Mouse (Mus musculus): ENCODE results near the gene Large2. TPM values are rescaled to one million over a fixed set of nuclear protein-coding genes. Genes with fewer than 3 reads are reported as not detected.

Large2 gene
- polyA plus RNA-seq, 1 experiment from 2014 or later = 23.6 TPM

- 9% methylated on average over 15 of the region's 19 CpGs for WGBS
- Histone ChIP-seq H3K36me3 (no peaks in the 10 kb centered on the region), H3K4me1 (peaks cover 40% of the 10 kb centered on the region), H3K27me3 (peaks cover 30% of the 10 kb centered on the region), H3K4me2 (replicated peaks) (peak overlapping the region; percentile 78), H3K27ac (replicated peaks) (0 out of 2 replicates have a peak overlapping the region, but pooled peaks have one; percentile 96), H3K9ac (peak overlapping the region; percentile 50), H3K9me3 (replicated peaks) (no peaks in the 10 kb centered on the region), H3K4me3 (replicated peaks) (peak overlapping the region; percentile 48)
- no peak for ATAC-seq (ENCODE audit: insufficient number of reproducible peaks, low FRiP score, low TSS enrichment, low read depth)
Measured at GRCm38 (mm10) chr2:92370375-92370774, 4.3 kb downstream of the Large2 start.

- 38% methylated on average over 20 of the region's 20 CpGs for WGBS
- peaks cover 30% of the 10 kb centered on the region for H3K27me3 ChIP-seq
Measured at GRCm38 (mm10) chr2:92367383-92368029, 7.2 kb downstream of the Large2 start.

GRCm38 (mm10) chr2:92365568-92365967 is 9.1 kb downstream of the Large2 start:
- Histone ChIP-seq H3K4me3 (replicated peaks) (no peak overlapping the region), H3K36me3 (peaks cover 35% of the 10 kb centered on the region), H3K4me1 (peaks cover 21% of the 10 kb centered on the region), H3K27ac (replicated peaks) (no peak overlapping the region), H3K27me3 (peaks cover 14% of the 10 kb centered on the region), H3K9ac (no peak overlapping the region), H3K9me3 (replicated peaks) (no peaks in the 10 kb centered on the region), H3K4me2 (replicated peaks) (no peak overlapping the region)
- 92% methylated on average over 10 of the region's 10 CpGs for WGBS
- ATAC-seq (ENCODE audit: insufficient number of reproducible peaks, low FRiP score, low TSS enrichment, low read depth) = no peak

More at GRCm38 (mm10) chr2:92367383-92368029, 7.2 kb downstream of the Large2 start:
- H3K4me2 ChIP-seq (replicated peaks) = no peak overlapping the region
- no peak for ATAC-seq (ENCODE audit: insufficient number of reproducible peaks, low FRiP score, low TSS enrichment, low read depth)
- H3K27ac ChIP-seq (replicated peaks) = no peak overlapping the region
- H3K9me3 ChIP-seq (replicated peaks) = no peaks in the 10 kb centered on the region
- peaks cover 25% of the 10 kb centered on the region for H3K36me3 ChIP-seq
- H3K4me3 ChIP-seq (replicated peaks) = no peak overlapping the region
- no peak overlapping the region for H3K9ac ChIP-seq
- H3K4me1 ChIP-seq = peaks cover 31% of the 10 kb centered on the region

GRCm38 (mm10) chr2:92364086-92364485 is 10.6 kb downstream of the Large2 start:
- Histone ChIP-seq H3K27ac (replicated peaks) (no peak overlapping the region), H3K27me3 (peaks cover 2% of the 10 kb centered on the region), H3K4me2 (replicated peaks) (no peak overlapping the region), H3K4me1 (peaks cover 17% of the 10 kb centered on the region; the same call in 1 of the 2 replicates), H3K9ac (no peak overlapping the region), H3K36me3 (peaks cover 48% of the 10 kb centered on the region), H3K9me3 (replicated peaks) (no peaks in the 10 kb centered on the region), H3K4me3 (replicated peaks) (no peak overlapping the region)
- WGBS = 86% methylated on average over 4 of the region's 4 CpGs
- ATAC-seq (ENCODE audit: insufficient number of reproducible peaks, low FRiP score, low TSS enrichment, low read depth) = no peak

GRCm38 (mm10) chr2:92362571-92363228 is 12.0 kb downstream of the Large2 start:
- peak overlapping the region; percentile 61 for H3K27ac ChIP-seq (replicated peaks)
- H3K4me3 ChIP-seq (replicated peaks) = no peak overlapping the region
- no peaks in the 10 kb centered on the region for H3K9me3 ChIP-seq (replicated peaks)
- ATAC-seq (ENCODE audit: insufficient number of reproducible peaks, low FRiP score, low TSS enrichment, low read depth) = no peak
- no peaks in the 10 kb centered on the region for H3K27me3 ChIP-seq
- H3K36me3 ChIP-seq = peaks cover 62% of the 10 kb centered on the region
- H3K9ac ChIP-seq = no peak overlapping the region
- H3K4me1 ChIP-seq = peaks cover 17% of the 10 kb centered on the region; the same call in 1 of the 2 replicates
- H3K4me2 ChIP-seq (replicated peaks) = no peak overlapping the region
- WGBS = 87% methylated on average over 6 of the region's 6 CpGs

GRCm38 (mm10) chr2:92361795-92362194 is 12.9 kb downstream of the Large2 start:
- Histone ChIP-seq H3K27me3 (no peaks in the 10 kb centered on the region), H3K36me3 (peaks cover 70% of the 10 kb centered on the region), H3K4me2 (replicated peaks) (no peak overlapping the region), H3K9me3 (replicated peaks) (no peaks in the 10 kb centered on the region), H3K9ac (no peak overlapping the region), H3K4me1 (peaks cover 17% of the 10 kb centered on the region; the same call in 1 of the 2 replicates), H3K4me3 (replicated peaks) (no peak overlapping the region), H3K27ac (replicated peaks) (peak overlapping the region; percentile 61)
- ATAC-seq (ENCODE audit: insufficient number of reproducible peaks, low FRiP score, low TSS enrichment, low read depth) = no peak
- WGBS = 70% methylated on average over 8 of the region's 8 CpGs

GRCm38 (mm10) chr2:92360893-92361292 is 13.8 kb downstream of the Large2 start:
- 23% methylated on average over 12 of the region's 12 CpGs for WGBS
- Histone ChIP-seq H3K9ac (no peak overlapping the region), H3K4me3 (replicated peaks) (no peak overlapping the region), H3K4me2 (replicated peaks) (no peak overlapping the region), H3K27me3 (no peaks in the 10 kb centered on the region), H3K27ac (replicated peaks) (no peak overlapping the region), H3K9me3 (replicated peaks) (no peaks in the 10 kb centered on the region), H3K4me1 (peaks cover 17% of the 10 kb centered on the region; the same call in 1 of the 2 replicates), H3K36me3 (peaks cover 75% of the 10 kb centered on the region)
- ATAC-seq (ENCODE audit: insufficient number of reproducible peaks, low FRiP score, low TSS enrichment, low read depth) = no peak

GRCm38 (mm10) chr2:92360186-92360823 is 14.4 kb downstream of the Large2 start:
- Histone ChIP-seq H3K4me1 (peaks cover 17% of the 10 kb centered on the region; the same call in 1 of the 2 replicates), H3K9ac (no peak overlapping the region), H3K27me3 (no peaks in the 10 kb centered on the region), H3K4me2 (replicated peaks) (no peak overlapping the region), H3K27ac (replicated peaks) (no peak overlapping the region), H3K9me3 (replicated peaks) (no peaks in the 10 kb centered on the region), H3K4me3 (replicated peaks) (no peak overlapping the region), H3K36me3 (peaks cover 77% of the 10 kb centered on the region)
- 65% methylated on average over 25 of the region's 25 CpGs for WGBS
- ATAC-seq (ENCODE audit: insufficient number of reproducible peaks, low FRiP score, low TSS enrichment, low read depth) = no peak

- WGBS = 84% methylated on average over 2 of the region's 2 CpGs
- H3K36me3 ChIP-seq = peaks cover 71% of the 10 kb centered on the region
- ATAC-seq (ENCODE audit: insufficient number of reproducible peaks, low FRiP score, low TSS enrichment, low read depth) = no peak
Measured at GRCm38 (mm10) chr2:92359301-92359700, 15.4 kb downstream of the Large2 start.

GRCm38 (mm10) chr2:92354224-92354623 is 20.4 kb downstream of the Large2 start:
- Histone ChIP-seq H3K36me3 (peaks cover 75% of the 10 kb centered on the region), H3K4me3 (replicated peaks) (no peak overlapping the region), H3K4me2 (replicated peaks) (no peak overlapping the region), H3K27ac (replicated peaks) (no peak overlapping the region), H3K27me3 (no peaks in the 10 kb centered on the region), H3K9me3 (replicated peaks) (no peaks in the 10 kb centered on the region), H3K9ac (no peak overlapping the region), H3K4me1 (no peaks in the 10 kb centered on the region)
- WGBS = 64% methylated on average over 6 of the region's 6 CpGs
- no peak for ATAC-seq (ENCODE audit: insufficient number of reproducible peaks, low FRiP score, low TSS enrichment, low read depth)

More at GRCm38 (mm10) chr2:92359301-92359700, 15.4 kb downstream of the Large2 start:
- Histone ChIP-seq H3K4me3 (replicated peaks) (no peak overlapping the region), H3K4me1 (peaks cover 17% of the 10 kb centered on the region; the same call in 1 of the 2 replicates), H3K9me3 (replicated peaks) (no peaks in the 10 kb centered on the region), H3K27ac (replicated peaks) (no peak overlapping the region), H3K27me3 (no peaks in the 10 kb centered on the region), H3K4me2 (replicated peaks) (no peak overlapping the region), H3K9ac (no peak overlapping the region)

- H3K4me1 ChIP-seq = no peaks in the 10 kb centered on the region
- no peaks in the 10 kb centered on the region for H3K27me3 ChIP-seq
- H3K4me3 ChIP-seq (replicated peaks) = no peak overlapping the region
- H3K27ac ChIP-seq (replicated peaks) = no peak overlapping the region
- H3K36me3 ChIP-seq = peaks cover 74% of the 10 kb centered on the region
- H3K4me2 ChIP-seq (replicated peaks) = no peak overlapping the region
- H3K9ac ChIP-seq = no peak overlapping the region
- ATAC-seq (ENCODE audit: insufficient number of reproducible peaks, low FRiP score, low TSS enrichment, low read depth) = no peak
- WGBS = 59% methylated on average over 5 of the region's 5 CpGs
- no peaks in the 10 kb centered on the region for H3K9me3 ChIP-seq (replicated peaks)
Measured at GRCm38 (mm10) chr2:92353402-92353801, 21.3 kb downstream of the Large2 start.

All from embryonic facial prominence, embryonic 15.5 days (tissue).